Mouse (Mus musculus) urinary bladder, postnatal 25 days (tissue): ENCODE measurements around the gene Milr1.
A peak's percentile ranks its signal among the peaks of the same experiment; 100 is the strongest.
"Not testable (repeated sequence)": the region's sequence is repeated elsewhere in the genome, so short reads cannot be mapped to it uniquely, and the experiment has no call there.

Experiments
- DNase-seq: peaks from one replicate; pipeline ENCODE4 v3.0.0; 2022; ENCODE audit warnings: low spot score

Gene Milr1

DNA sequence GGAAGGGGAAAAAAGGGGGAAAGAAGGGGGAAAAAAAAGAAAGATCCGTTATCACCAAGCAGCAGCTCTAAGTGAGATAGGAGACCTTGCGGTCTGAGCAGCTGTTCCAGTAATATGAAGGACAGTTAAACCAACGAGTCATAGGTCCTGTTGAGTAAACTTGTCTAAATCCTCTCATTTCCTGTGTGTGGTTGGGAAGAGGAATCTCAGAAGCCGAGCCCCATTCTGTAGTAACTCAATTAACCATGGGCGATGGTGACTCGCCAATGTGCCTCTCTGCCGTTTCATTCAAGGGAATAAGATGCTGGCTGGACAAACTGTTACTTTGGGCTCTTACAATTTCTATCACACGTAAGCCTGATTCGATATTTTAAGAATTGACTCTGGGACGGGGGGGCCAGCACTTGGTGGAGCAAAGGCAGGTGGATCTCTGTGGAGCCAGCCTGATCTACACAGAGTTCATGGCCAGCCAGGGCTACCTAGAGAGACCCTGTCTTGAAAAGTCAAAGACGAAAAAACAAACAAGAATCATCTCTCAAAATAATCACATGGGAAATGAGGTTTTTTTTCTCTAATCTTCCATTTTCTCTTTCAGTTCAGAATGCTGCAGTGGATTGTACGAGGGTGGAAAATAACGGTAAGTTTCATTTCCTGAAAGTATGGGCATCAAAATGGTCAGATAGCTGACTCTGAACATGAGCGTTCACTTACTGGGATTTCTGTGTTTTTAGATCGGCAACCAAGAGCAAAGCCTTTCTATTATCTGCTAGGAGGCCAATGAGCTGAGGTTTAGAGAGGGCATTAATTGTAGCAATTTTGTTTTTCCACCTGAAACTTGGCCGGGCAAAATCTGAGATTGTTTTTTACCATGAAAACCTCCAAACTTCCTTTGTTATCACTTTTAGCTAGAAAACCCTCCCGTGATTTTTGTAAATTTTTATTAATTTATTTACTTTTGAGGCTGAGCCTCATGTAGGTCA is at the start of gene Milr1:
Gene Milr1 (plus strand): TSS at position 188 of the 980 bp plus-strand sequence.
- DNase-seq = no peak

DNA sequence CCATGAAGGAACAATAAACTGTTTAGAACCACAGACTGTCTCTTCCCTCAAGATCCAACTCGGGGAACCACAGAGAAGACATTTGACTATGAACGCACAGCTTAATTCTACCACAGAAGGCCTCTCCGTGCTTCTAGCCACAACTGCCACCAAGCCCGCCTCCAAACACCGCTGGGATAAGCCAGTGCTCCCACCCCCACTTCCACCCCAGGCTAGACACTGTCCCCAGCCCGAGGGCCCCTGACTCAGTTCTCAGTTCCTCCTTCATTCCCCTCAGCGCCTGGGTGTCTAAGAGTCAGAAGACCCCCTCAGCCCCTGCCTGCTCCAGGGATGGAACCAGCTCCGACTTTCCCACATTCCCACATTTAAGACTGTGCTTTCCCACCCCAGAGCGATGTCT is 49.4 kb upstream of the Milr1 start:
- no peak for DNase-seq

DNA sequence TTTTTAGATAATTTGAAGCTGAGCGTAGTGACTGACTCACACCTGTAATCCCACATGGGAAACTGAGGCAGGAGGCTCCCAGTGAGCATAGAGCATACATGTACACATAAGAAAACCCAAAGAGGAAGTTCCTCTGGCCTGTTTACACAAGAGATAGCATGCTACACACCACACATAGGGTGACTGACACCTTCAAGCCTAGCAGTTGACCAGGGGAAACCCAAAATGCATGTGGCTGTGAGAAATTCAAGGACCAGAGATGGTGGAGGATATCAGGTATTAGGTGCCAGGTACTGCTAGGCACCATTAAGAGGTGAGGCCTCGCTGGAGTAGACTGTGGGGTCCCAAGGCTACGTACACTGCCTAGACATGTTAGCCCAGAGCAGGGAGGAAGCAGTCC is 48.4 kb upstream of the Milr1 start:
- DNase-seq = no peak

DNA sequence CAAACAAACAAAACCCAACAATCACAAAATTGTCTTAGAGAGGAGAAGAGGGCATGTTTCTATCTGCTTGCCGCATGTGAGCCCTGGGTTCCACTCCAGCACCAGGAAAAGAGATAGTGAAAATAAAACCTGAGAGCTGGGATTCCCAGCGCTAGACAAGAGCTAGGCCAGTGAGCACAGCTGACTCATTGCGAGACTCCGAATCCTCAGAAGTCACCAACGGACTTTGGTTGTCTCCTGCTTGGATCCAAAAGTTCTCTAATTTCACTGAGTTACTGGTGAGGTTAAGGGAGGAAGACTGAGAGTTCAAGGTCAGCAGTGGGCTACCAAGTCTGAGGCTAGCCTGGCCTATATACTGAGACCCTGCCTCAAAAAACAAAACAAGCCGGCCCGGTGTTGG is 47.1 kb upstream of the Milr1 start:
- no peak for DNase-seq

DNA sequence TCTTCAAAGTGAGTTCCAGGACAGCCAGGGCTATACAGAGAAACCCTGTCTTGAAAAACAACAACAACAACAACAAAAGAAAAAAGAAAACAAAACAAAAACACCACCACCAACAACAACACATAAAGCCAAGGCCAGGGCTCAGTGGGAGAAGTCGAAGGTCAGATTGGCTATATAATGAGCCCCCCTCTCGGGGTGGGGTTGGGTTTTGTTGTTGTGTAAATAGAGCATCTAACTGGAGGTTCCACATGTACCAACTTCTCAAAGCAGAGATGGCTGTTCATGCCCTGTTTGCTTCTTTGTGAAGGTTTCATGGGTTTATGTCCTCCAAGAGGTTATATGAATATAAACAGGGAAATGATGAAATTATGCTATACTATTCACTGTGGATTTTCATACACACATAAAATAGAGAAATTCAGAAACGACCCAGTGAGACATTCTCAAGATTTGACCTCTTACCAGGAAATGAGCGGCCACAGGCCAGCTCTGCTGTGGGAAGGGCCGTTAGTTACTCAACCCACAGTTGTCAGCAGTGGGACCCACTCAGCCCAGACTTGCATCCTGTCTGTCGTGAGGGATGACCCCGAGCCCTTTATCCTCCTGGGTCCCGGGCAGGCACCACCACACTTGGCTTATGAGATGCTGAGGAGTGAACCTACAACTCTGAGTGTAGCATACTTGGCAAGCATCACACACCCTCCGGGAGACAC is 46.5 kb upstream of the Milr1 start:
- no peak for DNase-seq

DNA sequence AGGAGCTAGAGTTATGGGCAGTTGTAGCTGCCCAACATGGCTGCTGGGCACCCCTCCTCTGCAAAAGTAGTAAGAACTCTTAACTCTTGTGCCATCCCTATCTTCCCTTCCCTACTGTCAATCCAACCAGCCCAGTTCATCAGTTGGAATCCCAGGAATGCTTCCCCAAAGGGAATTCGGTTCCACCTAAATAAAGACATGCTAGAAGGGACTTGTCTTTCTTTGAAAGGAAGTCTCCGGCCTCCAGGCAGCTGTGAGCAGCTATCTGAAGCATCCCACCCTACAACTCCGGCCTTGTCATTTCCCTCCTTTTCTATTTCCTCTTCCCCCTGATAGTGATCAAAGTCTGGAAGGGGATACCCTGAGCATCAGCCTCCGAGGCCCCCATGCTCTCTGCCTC is 44.8 kb upstream of the Milr1 start:
- DNase-seq = no peak

DNA sequence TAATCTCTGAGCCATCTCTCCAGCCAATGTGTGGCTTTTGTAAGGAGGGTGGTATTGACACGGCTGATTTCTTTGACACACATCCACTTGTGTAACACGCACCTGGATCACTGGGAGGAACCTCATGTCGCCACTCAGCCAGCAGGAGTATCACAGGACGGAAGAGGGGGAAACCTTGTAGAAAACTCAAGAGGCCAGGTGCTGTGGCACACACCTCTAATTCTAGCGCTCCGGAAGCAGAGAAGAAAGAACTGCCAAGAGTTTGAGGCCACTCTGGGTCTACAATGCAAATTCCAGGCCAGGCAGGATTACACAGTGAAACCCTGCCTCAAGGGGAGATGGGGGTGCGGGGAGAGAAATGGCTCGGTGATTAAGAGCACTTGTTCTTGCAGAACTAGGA is 43.9 kb upstream of the Milr1 start:
- DNase-seq = no peak

DNA sequence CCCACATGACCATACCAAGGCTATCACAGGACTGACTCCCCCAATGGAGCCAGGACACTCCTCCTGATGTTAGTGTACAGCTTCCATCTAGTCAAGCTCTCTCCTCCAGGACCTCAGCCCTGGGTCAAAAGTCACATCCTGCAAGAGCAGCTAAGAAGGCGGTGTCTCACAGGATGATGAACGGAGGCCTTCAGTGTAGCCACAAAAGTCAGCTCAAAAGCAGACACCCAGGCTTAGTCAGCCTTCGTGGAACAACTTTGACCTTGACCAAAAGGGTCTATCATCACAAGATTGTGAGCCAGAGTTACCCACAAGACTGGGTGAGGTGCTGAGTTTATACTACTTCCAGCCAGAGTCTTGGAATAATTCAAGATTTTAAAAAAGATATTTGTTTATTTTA is 43.2 kb upstream of the Milr1 start:
- DNase-seq = no peak

DNA sequence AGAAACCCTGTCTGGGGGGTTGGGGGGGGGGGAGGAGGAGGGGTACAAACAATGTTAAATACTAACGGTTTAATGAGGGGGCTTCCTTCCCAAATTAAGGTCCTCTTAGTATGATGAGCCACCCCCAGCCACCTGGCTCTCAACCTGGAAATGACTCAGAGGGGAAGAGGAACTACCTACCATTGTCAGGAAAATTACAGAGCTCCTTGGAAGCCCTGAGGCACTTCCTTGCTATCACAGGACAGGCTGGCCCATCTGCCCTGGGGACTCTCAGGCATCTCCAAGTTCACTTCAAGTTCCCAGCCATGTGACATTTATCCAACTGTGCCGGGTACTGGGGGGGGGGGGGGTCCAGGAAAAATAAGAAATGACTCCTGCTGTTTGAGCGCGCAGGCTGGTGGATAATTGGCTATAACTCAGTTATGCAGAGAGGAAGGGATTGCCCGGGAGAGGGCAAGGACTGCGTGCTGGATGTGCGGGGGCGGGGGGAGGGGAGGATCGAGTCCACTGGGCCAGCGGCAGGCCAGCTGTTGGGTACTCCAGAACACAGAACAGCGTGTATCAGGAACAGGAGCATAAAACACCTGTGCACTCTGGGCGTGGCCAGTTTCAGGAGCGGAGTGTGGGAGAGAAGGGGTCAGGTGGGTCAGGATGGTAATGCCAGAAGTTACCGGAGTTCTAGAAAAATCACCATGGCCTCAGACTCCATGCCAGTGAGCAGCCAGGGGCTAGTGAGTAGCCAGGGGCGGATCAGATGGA is 41.6 kb upstream of the Milr1 start:
- DNase-seq = no peak

DNA sequence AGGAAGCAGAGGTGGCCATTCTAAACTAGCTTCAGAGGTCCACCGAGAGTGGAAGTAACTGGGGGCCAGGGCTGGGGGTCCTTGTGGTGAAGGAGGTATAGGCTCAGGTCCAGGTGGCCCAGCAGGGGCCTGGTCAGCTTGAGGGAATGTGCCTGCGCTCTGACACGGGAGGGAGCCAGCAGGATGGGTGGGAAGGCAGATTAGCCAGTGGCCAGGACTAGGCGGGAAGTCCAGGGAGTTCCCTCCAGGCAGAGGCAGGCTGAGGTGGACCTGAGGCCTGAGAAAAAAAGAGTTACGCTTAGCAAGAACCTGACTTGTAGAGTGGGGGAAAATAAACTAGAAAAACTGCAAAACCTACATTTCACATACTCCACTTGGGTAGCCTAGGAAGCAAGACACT is 40.2 kb upstream of the Milr1 start:
- DNase-seq = no peak

DNA sequence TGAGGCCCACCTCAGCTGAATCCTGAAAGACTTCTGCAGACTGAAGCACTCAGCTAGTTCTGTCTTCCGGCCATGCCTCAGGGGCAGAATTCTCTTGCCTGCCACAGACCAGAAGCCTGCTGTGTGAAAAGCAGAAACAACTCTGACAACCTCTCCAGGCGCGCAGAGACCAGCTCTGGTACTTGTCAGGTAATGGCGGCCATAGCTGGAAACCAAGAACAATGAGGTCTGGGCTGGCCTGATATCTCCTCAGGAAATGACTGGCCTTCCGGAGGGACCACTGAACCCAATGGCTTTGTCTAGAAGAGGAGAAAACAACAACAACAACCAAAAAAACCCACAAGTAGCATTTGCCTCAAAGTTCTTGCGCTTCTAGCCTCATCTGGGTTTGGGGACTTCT is 36.0 kb upstream of the Milr1 start:
- DNase-seq = no peak

DNA sequence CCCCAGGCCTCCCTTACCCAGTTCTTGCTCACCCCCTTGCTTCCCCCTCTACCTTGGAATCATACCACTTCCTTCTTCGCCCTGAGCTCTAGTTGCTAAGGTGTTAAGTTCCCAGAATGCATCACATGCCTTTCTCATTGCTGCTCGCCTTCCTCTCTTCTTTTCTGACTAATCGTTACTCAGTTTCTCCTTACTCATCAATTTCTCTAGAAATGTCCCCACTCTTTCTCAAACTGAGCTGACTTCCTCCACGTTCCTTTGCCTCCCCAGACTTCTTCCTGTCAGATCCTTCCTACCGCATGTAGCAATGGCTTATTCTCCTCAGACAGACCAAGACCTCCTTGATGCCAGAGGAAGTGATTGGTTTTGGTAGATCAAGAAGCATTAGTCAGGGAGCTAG is 34.5 kb upstream of the Milr1 start:
- DNase-seq = no peak

DNA sequence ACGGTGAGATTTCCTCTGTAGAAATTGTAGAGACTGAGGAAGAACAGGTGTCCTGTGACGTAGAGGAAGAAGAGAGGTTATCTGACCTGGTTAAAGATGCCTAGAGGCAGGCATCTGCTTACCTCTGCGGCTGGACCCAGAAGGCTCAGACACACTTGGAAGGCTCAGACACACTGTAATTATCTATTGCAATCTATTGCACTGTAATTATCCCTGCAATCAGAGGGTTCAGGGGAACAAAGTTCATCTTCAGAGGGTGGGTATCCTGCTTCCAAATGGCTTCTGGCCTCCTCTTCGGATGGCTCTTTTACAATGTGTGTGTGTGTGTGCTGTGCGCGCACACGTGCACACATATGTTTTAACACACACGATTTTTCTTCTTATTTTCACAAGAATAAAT is 30.6 kb upstream of the Milr1 start:
- DNase-seq = no peak

DNA sequence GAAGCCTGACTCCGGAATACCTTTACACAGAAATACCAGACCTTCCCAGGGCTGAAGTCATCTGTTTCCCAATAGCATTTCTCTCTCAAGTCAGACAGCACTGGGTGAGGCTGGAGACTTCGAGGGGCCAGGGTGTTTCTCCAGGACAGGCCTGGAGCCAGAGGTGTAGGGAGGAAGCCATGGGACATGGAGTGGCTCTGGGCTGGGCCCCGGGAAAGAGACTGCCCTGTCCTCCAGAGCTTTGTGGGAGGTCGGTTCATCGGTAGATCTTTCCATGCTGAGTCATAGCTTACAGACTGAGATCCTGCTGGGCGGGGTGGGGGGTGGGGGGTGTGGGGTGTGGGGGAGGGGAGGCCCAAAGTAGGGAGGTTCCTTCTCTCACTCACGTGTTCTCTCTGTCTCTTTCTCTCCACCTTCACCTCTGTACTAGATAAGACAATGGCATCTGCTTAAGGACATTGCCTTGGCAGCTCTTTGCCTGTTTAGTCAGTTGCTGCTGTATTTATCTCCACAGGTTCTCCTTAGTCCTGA is 28.1 kb upstream of the Milr1 start:
- DNase-seq = peak; percentile 38

DNA sequence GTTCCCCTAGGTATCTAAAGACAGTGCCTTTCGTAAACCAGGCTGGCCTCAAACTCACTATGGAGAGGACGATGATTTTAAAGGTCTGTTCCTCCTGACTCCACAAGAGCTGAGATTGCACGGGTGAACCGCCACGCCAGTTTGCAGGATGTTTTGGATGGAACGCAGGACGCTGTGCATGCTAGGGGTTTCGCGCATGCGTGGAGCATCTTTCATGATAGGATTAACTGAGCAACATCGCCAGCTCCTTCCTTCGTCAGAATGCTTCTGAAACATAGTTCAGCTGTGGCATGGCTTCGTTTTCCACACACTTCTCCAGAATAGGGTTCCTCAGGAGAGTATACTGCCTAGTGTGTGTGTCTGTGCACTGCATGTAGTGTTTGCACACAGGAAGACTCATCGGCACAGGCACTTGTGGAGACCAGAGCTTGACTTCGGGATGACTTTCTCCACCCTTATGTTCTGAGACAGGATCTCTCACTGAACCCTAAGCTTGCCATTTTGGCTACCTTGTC is 27.4 kb upstream of the Milr1 start:
- no peak for DNase-seq

DNA sequence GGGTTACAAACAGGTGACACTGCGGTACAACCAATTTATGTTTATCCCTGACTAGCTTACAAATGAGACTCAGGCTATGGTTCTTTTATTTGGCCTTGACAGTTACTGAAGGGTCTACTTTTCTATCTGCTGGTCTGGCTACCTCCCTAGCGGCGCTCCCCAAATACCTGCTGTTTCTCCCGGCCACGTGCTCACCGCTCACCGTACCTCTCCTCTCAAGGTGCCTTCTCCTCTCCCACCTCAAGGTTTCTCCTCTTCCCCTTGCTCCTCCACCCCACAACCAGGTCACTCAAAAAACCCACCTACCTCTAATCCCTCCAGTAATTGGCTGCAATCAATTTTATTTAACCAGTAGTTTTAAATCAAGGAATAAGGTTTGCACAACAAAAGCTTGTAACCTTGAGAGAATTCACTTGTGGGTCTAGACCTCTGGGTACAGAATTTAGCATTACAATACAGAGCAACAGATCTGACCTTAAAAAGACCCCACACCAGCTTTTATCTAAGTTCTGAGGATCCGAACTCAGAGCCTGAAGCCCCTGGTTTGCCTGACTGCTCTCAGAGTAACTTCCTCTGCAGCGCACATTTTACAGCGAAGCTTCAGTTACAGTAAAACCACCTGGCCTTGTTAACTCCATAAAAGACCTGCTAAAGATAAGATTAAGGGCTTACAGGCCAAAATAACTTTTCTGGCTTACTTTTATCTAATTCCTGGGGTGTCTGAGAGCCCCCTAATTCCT is 26.7 kb upstream of the Milr1 start:
- DNase-seq = no peak

DNA sequence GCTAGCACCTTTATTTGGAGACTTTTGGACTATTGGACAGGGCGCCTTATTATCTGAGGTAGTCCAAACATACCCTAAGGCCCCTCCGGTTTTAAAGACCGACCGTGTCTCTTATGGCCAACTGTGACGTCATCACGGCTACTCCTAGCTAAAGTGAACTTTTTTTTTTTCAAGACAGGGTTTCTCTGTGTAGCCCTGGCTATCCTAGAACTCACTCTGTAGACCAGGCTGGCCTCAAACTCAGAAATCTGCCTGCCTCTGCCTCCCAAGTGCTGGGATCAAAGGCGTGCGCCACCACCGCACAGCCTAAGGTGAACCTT is 26.1 kb upstream of the Milr1 start:
- DNase-seq = not testable (repeated sequence)

DNA sequence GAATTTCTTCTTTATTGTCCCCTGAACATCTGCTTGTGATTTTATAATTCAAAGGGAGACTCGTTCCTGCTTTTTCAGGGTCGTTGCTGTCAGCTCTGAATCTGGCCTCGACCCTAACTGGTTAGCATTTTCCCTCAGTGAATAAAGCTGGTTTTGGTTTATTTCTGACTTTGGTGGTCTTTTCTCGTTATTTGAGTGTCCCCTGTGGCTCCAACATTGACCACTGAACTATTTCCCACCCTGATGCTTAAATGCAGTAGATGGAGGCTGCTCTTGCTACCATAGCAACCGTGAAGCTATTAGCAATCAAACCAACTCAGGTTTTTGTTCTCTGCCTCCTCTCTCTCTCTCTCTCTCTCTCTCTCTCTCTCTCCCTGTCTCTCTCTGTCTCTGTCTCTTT is 23.1 kb upstream of the Milr1 start:
- DNase-seq = no peak

DNA sequence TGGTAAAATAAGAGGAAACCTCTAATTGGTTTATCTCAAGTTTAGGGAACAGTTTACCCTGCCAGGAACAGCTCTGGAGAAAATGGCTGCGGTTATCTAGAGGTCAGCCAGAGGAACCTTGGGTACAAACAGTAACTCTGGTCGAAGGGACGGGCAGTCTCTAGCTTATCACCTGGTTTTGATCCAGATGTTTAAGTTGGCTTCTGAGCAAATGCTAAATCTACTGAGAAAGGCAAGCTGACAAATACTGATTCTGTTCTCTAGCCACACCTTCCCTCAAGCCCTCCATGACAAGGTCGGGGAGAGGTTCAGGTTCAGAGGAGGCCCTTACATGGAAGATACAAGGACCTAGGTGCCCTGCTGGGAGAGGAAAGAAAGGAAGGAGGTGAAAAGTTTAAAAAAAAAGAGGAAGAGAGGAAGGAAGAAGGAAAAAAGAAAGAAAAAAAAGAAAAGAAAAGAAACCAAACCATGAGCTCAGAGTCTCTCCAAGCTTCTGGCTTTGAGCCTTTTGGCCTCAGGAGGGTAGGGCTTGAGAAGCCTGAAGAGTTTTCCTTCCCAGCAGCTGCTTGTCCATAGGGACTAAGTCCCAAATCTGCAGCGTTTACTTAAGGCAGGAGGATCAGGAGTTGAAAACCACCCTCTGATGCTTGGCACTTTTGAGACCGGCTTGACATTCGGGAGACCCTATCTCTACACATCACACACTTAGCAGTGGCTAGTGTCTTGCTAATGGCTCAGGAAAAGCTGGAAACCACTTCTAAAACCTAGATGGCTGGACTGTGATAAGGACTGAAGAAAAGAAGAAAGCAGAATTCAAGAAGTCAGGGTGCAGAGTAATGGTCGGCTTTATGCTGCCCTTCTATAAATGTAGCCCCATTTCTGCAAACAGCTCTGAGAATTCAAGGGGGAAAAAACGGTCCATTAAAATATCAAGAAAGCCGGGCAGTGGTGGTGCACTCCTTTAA is 22.3 kb upstream of the Milr1 start:
- no peak for DNase-seq

DNA sequence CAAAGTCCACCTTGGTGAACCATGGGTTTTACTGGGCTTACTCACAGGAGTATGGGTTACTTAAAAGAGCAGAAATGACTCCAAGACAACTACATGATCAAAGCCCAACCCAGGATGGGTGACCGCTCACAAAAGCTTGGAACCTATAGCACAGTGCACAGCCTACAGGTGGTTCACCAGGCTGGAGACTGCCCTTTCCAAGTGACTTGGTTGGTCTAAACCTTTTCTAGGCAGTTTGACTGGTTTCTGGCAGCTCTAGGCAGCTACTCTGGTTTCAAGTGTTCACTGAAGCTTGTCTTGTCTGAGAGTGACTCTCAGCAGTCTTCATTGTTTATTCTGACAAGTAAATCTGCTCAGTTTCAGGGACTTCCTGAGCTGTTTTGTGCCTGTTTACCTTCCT is 21.4 kb upstream of the Milr1 start:
- DNase-seq = no peak
